Mouse (Mus musculus) erythroid progenitor cell, adult 5-6 weeks (primary cell): ENCODE data around the gene Foxg1. TPM values are rescaled to one million over a fixed set of nuclear protein-coding genes. Genes with fewer than 3 reads are reported as not detected.

Source experiments
- ATAC-seq: replicated peaks from 2 replicates; pipeline ENCODE4 v1.8.0; 2016; ENCODE audit warnings: moderate number of reproducible peaks, mild to moderate bottlenecking, moderate TSS enrichment, inconsistent platforms; ENCODE audit not compliant: poor library complexity, low FRiP score, severe bottlenecking
- total RNA-seq, 2 experiments: library from RNA; stranded (forward) in 1 of 2; stranded (reverse) in 1 of 2; fragments of 150-400 nt in 1 of 2; fragments of 186-747, 209-891 nt in 1 of 2; gene quantifications; 2 replicates each; pipeline versions ENCODE4 v1.2.3 to v1.2.4; 2015 to 2017; ENCODE audit warnings: low replicate concordance in 2 of 2

The Foxg1 gene
- total RNA-seq (2015; ENCODE audit: low replicate concordance) (not detected in 2 replicates), total RNA-seq (2017; ENCODE audit: low replicate concordance) (not detected in 2 replicates)

GRCm38 (mm10) chr12:49382565-49383520 is at the start of gene Foxg1:
Gene Foxg1 (plus strand): TSS chr12:49382660.
- no peak for ATAC-seq

GRCm38 (mm10) chr12:49349697-49350096 is 32.8 kb upstream of the Foxg1 start:
- ATAC-seq = no peak

GRCm38 (mm10) chr12:49368931-49369330 is 13.5 kb upstream of the Foxg1 start:
- no peak for ATAC-seq

- ATAC-seq = no peak
Measured at GRCm38 (mm10) chr12:49372170-49372569, 10.3 kb upstream of the Foxg1 start.

- ATAC-seq = no peak
Measured at GRCm38 (mm10) chr12:49373176-49373575, 9.3 kb upstream of the Foxg1 start.

GRCm38 (mm10) chr12:49373821-49374605 is 8.4 kb upstream of the Foxg1 start:
- ATAC-seq = no peak

GRCm38 (mm10) chr12:49374606-49374995 is 7.9 kb upstream of the Foxg1 start:
- ATAC-seq = no peak

GRCm38 (mm10) chr12:49375427-49376317 is 6.8 kb upstream of the Foxg1 start:
- ATAC-seq = no peak

GRCm38 (mm10) chr12:49376318-49376992 is 6.0 kb upstream of the Foxg1 start:
- ATAC-seq = no peak

- no peak for ATAC-seq
Measured at GRCm38 (mm10) chr12:49377281-49377970, 5.0 kb upstream of the Foxg1 start.

- no peak for ATAC-seq
Measured at GRCm38 (mm10) chr12:49378920-49379319, 3.5 kb upstream of the Foxg1 start.

- no peak for ATAC-seq
Measured at GRCm38 (mm10) chr12:49379446-49379845, 3.0 kb upstream of the Foxg1 start.

- ATAC-seq = no peak
Measured at GRCm38 (mm10) chr12:49380442-49380841, 2.0 kb upstream of the Foxg1 start.

GRCm38 (mm10) chr12:49381031-49381525 is 1.4 kb upstream of the Foxg1 start:
- no peak for ATAC-seq

GRCm38 (mm10) chr12:49381721-49382365 is 617 bp upstream of the Foxg1 start:
- no peak for ATAC-seq

- no peak for ATAC-seq
Measured at GRCm38 (mm10) chr12:49383521-49384133, 1.2 kb downstream of the Foxg1 start.

GRCm38 (mm10) chr12:49384295-49384875 is 1.9 kb downstream of the Foxg1 start:
- ATAC-seq = no peak
